Mouse (Mus musculus) E14TG2a.4 (cell line): ENCODE data around the gene Ephb3.

Experiments used
- CTCF ChIP-seq: conservative IDR thresholded peaks from 2 replicates; pipeline ENCODE4 v1.5.1; 2014; ENCODE audit warnings: low read length
- NANOG ChIP-seq: IDR thresholded peaks from 2 replicates; pipeline ENCODE4 v1.6.1; 2014; ENCODE audit warnings: borderline replicate concordance, low read length, mixed read lengths
- POU5F1 ChIP-seq: IDR thresholded peaks from 2 replicates; pipeline ENCODE4 v1.6.1; 2014; ENCODE audit warnings: low read length, borderline replicate concordance

DNA sequence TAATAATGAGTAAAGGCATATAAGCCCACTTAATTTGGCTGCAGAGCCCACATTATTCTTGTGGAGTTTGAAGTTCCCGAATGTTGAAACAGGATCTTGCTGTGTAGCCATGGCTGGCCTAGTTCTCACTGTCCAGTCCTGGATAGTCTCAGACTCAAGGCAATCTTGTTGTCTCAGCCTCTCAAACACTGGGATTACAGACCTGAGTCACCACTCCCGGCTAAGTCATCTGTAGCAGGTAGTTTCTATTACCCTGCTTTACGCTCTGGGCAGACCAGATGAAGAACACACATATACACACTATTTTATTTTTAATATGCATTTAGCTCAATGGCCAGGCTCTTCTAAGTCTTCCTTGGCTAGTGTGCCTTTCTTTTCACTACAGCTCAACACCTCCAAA, 8.0 kb upstream of the Ephb3 start:
- no peak for TF ChIP-seq CTCF
- no peak for TF ChIP-seq POU5F1
- no peak for TF ChIP-seq NANOG
